Comparison of ENCODE assay signal across 8 mouse cellular contexts in the genomic region with DNA sequence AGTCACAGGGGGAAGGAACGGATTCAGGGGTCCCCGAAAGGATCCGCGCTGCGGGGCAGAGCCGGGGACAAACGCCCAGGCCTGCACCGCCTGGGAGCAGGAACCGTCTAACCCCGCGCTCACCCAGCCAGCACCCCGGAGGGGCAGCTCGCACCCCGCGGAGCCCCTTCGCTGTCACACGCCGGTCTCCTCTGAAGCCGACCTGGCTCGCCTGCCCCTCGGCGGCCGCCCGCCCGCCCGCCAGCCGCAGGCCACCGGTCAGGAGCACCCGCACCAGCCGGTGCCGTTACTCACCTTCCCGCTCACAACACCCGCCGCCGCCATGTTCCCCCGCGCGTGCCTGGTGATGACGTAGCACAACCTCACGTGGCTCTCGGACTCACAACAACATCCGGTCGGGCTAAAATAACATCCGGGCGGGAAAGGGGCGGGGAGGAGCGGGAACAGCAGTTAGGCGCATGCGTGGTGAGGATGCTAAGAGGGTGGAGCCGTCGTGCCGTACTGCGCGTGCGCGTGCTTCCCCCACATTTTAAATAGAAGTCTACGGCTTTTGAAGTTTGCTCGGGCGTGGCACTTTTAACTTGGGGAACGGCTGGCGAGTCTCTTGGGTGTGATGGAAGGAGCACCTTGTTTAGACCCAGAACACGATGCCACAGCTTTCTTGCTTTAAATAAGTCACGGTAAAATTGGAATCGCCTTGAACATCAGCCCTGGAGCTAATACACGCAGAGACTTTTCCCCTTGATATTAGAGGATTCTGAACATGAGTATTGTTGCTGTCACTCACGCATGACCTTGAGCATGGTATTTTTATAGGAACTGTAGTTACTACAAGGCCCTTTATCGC. TPM values are rescaled to one million over a fixed set of nuclear protein-coding genes. Genes with fewer than 3 reads are reported as not detected.
A peak's percentile ranks its signal among the peaks of the same experiment; 100 is the strongest.
DNase-seq lines count a peak whose midpoint lies in the region; ATAC-seq and TF ChIP-seq lines count a peak whose summit lies in the region.

A gene (minus strand): TSS at position 380 of the 847 bp plus-strand sequence.

- no peaks in the 10 kb centered on the region for H3K27me3 ChIP-seq in embryonic facial prominence, embryonic 13.5 days
- no peaks in the 10 kb centered on the region for H3K27me3 ChIP-seq in kidney, adult 2 months (replicated peaks; ENCODE audit: control insufficient read depth, insufficient read depth, low read length)
- H3K27me3 ChIP-seq in limb, embryonic 12.5 days: no peaks in the 10 kb centered on the region
- no peaks in the 10 kb centered on the region for H3K27me3 ChIP-seq in midbrain, embryonic 15.5 days (replicated peaks)
- H3K27me3 ChIP-seq in spleen, adult 2 months (ENCODE audit: control insufficient read depth, insufficient read depth, low read length): no peaks in the 10 kb centered on the region

- H3K4me3 ChIP-seq in embryonic facial prominence, embryonic 13.5 days: peak within 1 kb of the TSS; percentile 96
- peak within 1 kb of the TSS; percentile 58 for H3K4me3 ChIP-seq in kidney, adult 2 months (ENCODE audit: insufficient read depth, low read depth, low read length)
- peak within 1 kb of the TSS; percentile 90 for H3K4me3 ChIP-seq in limb, embryonic 12.5 days (replicated peaks)
- peak within 1 kb of the TSS; percentile 82 for H3K4me3 ChIP-seq in midbrain, embryonic 15.5 days
- H3K4me3 ChIP-seq in spleen, adult 2 months (ENCODE audit: extremely low read depth, insufficient read depth, insufficient read length): peak within 1 kb of the TSS; percentile 74

- H3K9me3 ChIP-seq in embryonic facial prominence, embryonic 13.5 days: no peaks in the 10 kb centered on the region
- no peaks in the 10 kb centered on the region for H3K9me3 ChIP-seq in limb, embryonic 12.5 days
- no peaks in the 10 kb centered on the region for H3K9me3 ChIP-seq in midbrain, embryonic 15.5 days

- under 1% methylated on average over 66 of the region's 67 CpGs for WGBS in embryonic facial prominence, embryonic 13.5 days
- under 1% methylated on average over 59 of the region's 67 CpGs for WGBS in kidney, adult 2 months
- under 1% methylated on average over 59 of the region's 67 CpGs for WGBS in limb, embryonic 12.5 days
- under 1% methylated on average over 67 of the region's 67 CpGs for WGBS in midbrain, embryonic 15.5 days
- under 1% methylated on average over 67 of the region's 67 CpGs for WGBS in spleen, adult 2 months

- peak; percentile 97 for ATAC-seq in embryonic facial prominence, embryonic 13.5 days (ENCODE audit: insufficient number of reproducible peaks, insufficient read depth, low FRiP score, low TSS enrichment, low read depth)
- peak; percentile 96 for ATAC-seq in limb, embryonic 12.5 days (ENCODE audit: insufficient number of reproducible peaks, insufficient read depth, low FRiP score, low TSS enrichment, low read depth)
- peak; percentile 98 for ATAC-seq in midbrain, embryonic 15.5 days (replicated peaks)

- peaks cover 29% of the 10 kb centered on the region for H3K4me1 ChIP-seq in embryonic facial prominence, embryonic 13.5 days
- H3K4me1 ChIP-seq in kidney, adult 2 months (ENCODE audit: control insufficient read depth, insufficient read depth, low read length): peaks cover 7% of the 10 kb centered on the region; the same call in 1 of the 2 replicates
- H3K4me1 ChIP-seq in limb, embryonic 12.5 days (replicated peaks): peaks cover 26% of the 10 kb centered on the region
- H3K4me1 ChIP-seq in midbrain, embryonic 15.5 days: peaks cover 23% of the 10 kb centered on the region
- H3K4me1 ChIP-seq in spleen, adult 2 months (ENCODE audit: control insufficient read depth, insufficient read depth, insufficient read length): peaks cover 8% of the 10 kb centered on the region

- DNase-seq in 3134 (ENCODE audit: extremely low read depth, insufficient read length, low spot score): peak; percentile 97
- DNase-seq in adrenal gland, postnatal 36 days: peak; percentile 98
- DNase-seq in heart, adult 18-20 months: peak; percentile 98 to 99
- peak; percentile 99 for DNase-seq in kidney, adult 2 months
- peak; percentile 97 to 98 for DNase-seq in spleen, adult 2 months (ENCODE audit: low read depth in 1 of 2, low spot score in 2 of 2)

- H3K9ac ChIP-seq in embryonic facial prominence, embryonic 13.5 days: peak within 1 kb of the TSS; percentile 90
- peak within 1 kb of the TSS; percentile 79 for H3K9ac ChIP-seq in limb, embryonic 12.5 days (replicated peaks)
- peak within 1 kb of the TSS; percentile 81 for H3K9ac ChIP-seq in midbrain, embryonic 15.5 days

- H3K4me2 ChIP-seq in embryonic facial prominence, embryonic 13.5 days: peak within 1 kb of the TSS; percentile 80
- H3K4me2 ChIP-seq in limb, embryonic 12.5 days: peak within 1 kb of the TSS; percentile 76
- peak within 1 kb of the TSS; percentile 63 for H3K4me2 ChIP-seq in midbrain, embryonic 15.5 days

- peak within 1 kb of the TSS; percentile 80 for H3K27ac ChIP-seq in embryonic facial prominence, embryonic 13.5 days
- H3K27ac ChIP-seq in kidney, adult 2 months (ENCODE audit: insufficient read depth, low read depth, low read length): peak within 1 kb of the TSS; percentile 46
- H3K27ac ChIP-seq in limb, embryonic 12.5 days: peak within 1 kb of the TSS; percentile 64; the same call in 1 of the 2 replicates
- peak within 1 kb of the TSS; percentile 43; the same call in 1 of the 2 replicates for H3K27ac ChIP-seq in midbrain, embryonic 15.5 days
- H3K27ac ChIP-seq in spleen, adult 2 months (ENCODE audit: insufficient read depth, low read length): peak within 1 kb of the TSS; percentile 79

- TF ChIP-seq CTCF in kidney, adult 2 months (conservative IDR thresholded peaks at IDR 0.05; ENCODE audit: insufficient read depth, insufficient read length, low read depth, low read length): no peak
- TF ChIP-seq CTCF in spleen, adult 2 months (IDR thresholded peaks at IDR 0.05; ENCODE audit: extremely low read depth, insufficient read depth, insufficient read length, insufficient replicate concordance): no peak

- peak; percentile 4 for TF ChIP-seq POLR2A in kidney, adult 2 months (IDR thresholded peaks at IDR 0.05; ENCODE audit: low read depth, low read length)
- TF ChIP-seq POLR2A in spleen, adult 2 months (IDR thresholded peaks at IDR 0.05; ENCODE audit: low read depth, low read length): peak; percentile 20; the same call in 1 of the 2 replicates

- H3K36me3 ChIP-seq in embryonic facial prominence, embryonic 13.5 days: no peaks in the 10 kb centered on the region
- H3K36me3 ChIP-seq in kidney, adult 2 months (ENCODE audit: control insufficient read depth, insufficient read depth, low read length): no peaks in the 10 kb centered on the region
- no peaks in the 10 kb centered on the region for H3K36me3 ChIP-seq in limb, embryonic 12.5 days
- no peaks in the 10 kb centered on the region for H3K36me3 ChIP-seq in midbrain, embryonic 15.5 days (replicated peaks)
- H3K36me3 ChIP-seq in spleen, adult 2 months (ENCODE audit: control insufficient read depth, insufficient read depth, low read length): no peaks in the 10 kb centered on the region

RNA-seq across cellular contexts. Expression of the gene that starts here (rescaled TPM):
- total RNA-seq in adrenal gland, postnatal 36 days (2021): 100 to 1,000 TPM in 1 of 2 experiments, 10 to 100 TPM in 1; 83.9 to 104 TPM
- polyA plus RNA-seq in embryonic facial prominence, embryonic 13.5 days (2015; fragmentation: Nextera tagmentation; extraction: Ambion mirVana): 49.0 and 57.0 TPM in 2 replicates
- total RNA-seq in heart, adult 18-20 months (2021): 10 to 100 TPM; 47.9 to 49.2 TPM
- polyA plus RNA-seq in kidney, adult 2 months (2012; rRNA removed): 7.9 and 13.1 TPM in 2 replicates
- polyA plus RNA-seq in limb, embryonic 12.5 days (2016; fragmentation: Nextera tagmentation; extraction: Ambion mirVana): 60.8 and 61.6 TPM in 2 replicates
- polyA plus RNA-seq in midbrain, embryonic 15.5 days (2015; fragmentation: Nextera tagmentation; extraction: Ambion mirVana): 33.4 and 34.7 TPM in 2 replicates
- 3.0 and 3.1 TPM in 2 replicates for polyA plus RNA-seq in spleen, adult 2 months (2012; rRNA removed)

Comparison
In these comparisons a context has a peak if more than half of its experiments do, and no peak if none do; other contexts are left out.
1. Peak in every context shown above with its lines: DNase-seq, ATAC-seq, H3K4me3 ChIP-seq and H3K27ac ChIP-seq.